Mouse (Mus musculus) lung, embryonic 14.5 days (tissue): ENCODE results near the gene Selp. TPM values are rescaled to one million over a fixed set of nuclear protein-coding genes. Genes with fewer than 3 reads are reported as not detected.

Source experiments
- ATAC-seq: fragments of 200-750 bp; cut with Nextera tagmentation; 2 replicates; pipeline ENCODE4 v1.8.0; 2017; ENCODE audit warnings: mild to moderate bottlenecking, moderate TSS enrichment, moderate library complexity; ENCODE audit not compliant: insufficient read depth
- DNase-seq: peaks from one replicate; pipeline ENCODE4 v3.0.0-alpha.2; 2015
- H3K27ac ChIP-seq: fragments of 300-500 bp; sonication (generic); 2 replicates; pipeline ENCODE4 v1.5.1; 2014; ENCODE audit warnings: low read depth, mild to moderate bottlenecking, moderate library complexity
- H3K27me3 ChIP-seq: fragments of 300-500 bp; sonication (generic); 2 replicates; pipeline ENCODE4 v1.6.1; 2014; ENCODE audit warnings: low read length, control low read depth; ENCODE audit not compliant: insufficient read depth
- H3K36me3 ChIP-seq: fragments of 300-500 bp; sonication (generic); 2 replicates; pipeline ENCODE4 v1.6.1; 2014; ENCODE audit warnings: control low read depth; ENCODE audit not compliant: insufficient read depth
- H3K4me1 ChIP-seq: fragments of 300-500 bp; sonication (generic); 2 replicates; pipeline ENCODE4 v1.6.1; 2014; ENCODE audit warnings: antibody characterized with exemption, control low read depth; ENCODE audit not compliant: insufficient read depth
- H3K4me2 ChIP-seq: fragments of 300-500 bp; sonication (generic); 2 replicates; pipeline ENCODE4 v1.6.1; 2014; ENCODE audit warnings: mild to moderate bottlenecking
- H3K4me3 ChIP-seq: fragments of 300-500 bp; sonication (generic); 2 replicates; pipeline ENCODE4 v1.5.1; 2014; ENCODE audit warnings: low read depth, low read length
- H3K9ac ChIP-seq: fragments of 300-500 bp; sonication (generic); 2 replicates; pipeline ENCODE4 v1.6.1; 2014
- H3K9me3 ChIP-seq: fragments of 300-500 bp; sonication (generic); 2 replicates; pipeline ENCODE4 v1.6.1; 2016; ENCODE audit warnings: low read depth, low read length, control low read depth
- CTCF ChIP-seq: IDR thresholded peaks from 2 replicates; pipeline ENCODE4 v1.5.1; 2016; ENCODE audit warnings: antibody characterized with exemption, low read depth
- WGBS: fragments of 180-500 bp; shearing (Covaris S2); extraction: QIAGEN DNeasy Blood & Tissue Kit; methylation state at CpG from one replicate; pipeline ENCODE4 v1.1.7; 2014; 5-methylcytosine and 5-hydroxymethylcytosine counted together
- polyA plus RNA-seq: library from polyadenylated mRNA; unstranded; fragments of >200 nt; fragmentation: Nextera tagmentation; extraction: Ambion mirVana; gene quantifications from 2 replicates; pipeline ENCODE4 v1.2.1, GENCODE M21; 2014

The Selp gene
- polyA plus RNA-seq, 1 experiment from 2014 or later = not detected

DNA sequence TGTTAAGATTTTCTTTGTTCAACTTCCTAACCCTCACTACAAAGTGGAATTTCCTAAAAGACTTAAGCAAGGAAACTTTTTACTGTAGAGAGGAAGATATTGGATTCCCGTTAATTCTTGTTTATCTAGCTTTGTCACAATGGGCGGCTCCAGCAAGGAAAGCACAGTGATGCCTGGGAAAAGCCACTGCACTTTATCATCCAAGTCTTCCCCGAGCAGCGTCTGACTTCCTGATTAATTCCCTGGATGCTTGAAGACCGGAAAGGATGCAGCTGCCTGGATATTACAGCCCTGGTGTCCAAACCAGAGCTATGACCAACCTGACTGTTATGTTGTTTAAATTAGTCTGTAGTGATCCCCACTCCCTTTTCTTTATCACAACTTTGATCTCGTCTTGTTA is 18.3 kb upstream of the Selp start:
- no peak overlapping the region for H3K4me3 ChIP-seq
- no peak overlapping the region for H3K9ac ChIP-seq
- DNase-seq (peak; percentile 17), ATAC-seq (no peak)
- H3K4me1 ChIP-seq = no peaks in the 10 kb centered on the region
- H3K4me2 ChIP-seq = no peak overlapping the region
- TF ChIP-seq CTCF = no peak
- H3K36me3 ChIP-seq = no peaks in the 10 kb centered on the region
- WGBS = 27% methylated on average over 6 of the region's 6 CpGs
- no peak overlapping the region for H3K27ac ChIP-seq
- H3K9me3 ChIP-seq = no peaks in the 10 kb centered on the region
- H3K27me3 ChIP-seq = no peaks in the 10 kb centered on the region

GRCm38 (mm10) chr1:164097911-164098310 is 17.2 kb upstream of the Selp start:
- ATAC-seq (no peak), DNase-seq (no peak)
- Histone ChIP-seq H3K9me3 (no peaks in the 10 kb centered on the region), H3K4me1 (no peaks in the 10 kb centered on the region), H3K9ac (no peak overlapping the region), H3K27me3 (no peaks in the 10 kb centered on the region), H3K36me3 (no peaks in the 10 kb centered on the region), H3K4me2 (no peak overlapping the region), H3K27ac (no peak overlapping the region), H3K4me3 (no peak overlapping the region)
- no peak for TF ChIP-seq CTCF
- WGBS = 70% methylated on average over 2 of the region's 2 CpGs

GRCm38 (mm10) chr1:164098372-164098771 is 16.7 kb upstream of the Selp start:
- 62% methylated on average over 2 of the region's 2 CpGs for WGBS
- H3K27me3 ChIP-seq = no peaks in the 10 kb centered on the region
- H3K9ac ChIP-seq = no peak overlapping the region
- H3K4me1 ChIP-seq = no peaks in the 10 kb centered on the region
- ATAC-seq (no peak), DNase-seq (peak; percentile 13)
- no peak for TF ChIP-seq CTCF
- H3K27ac ChIP-seq = no peak overlapping the region
- H3K9me3 ChIP-seq = no peaks in the 10 kb centered on the region
- H3K4me3 ChIP-seq = no peak overlapping the region
- no peaks in the 10 kb centered on the region for H3K36me3 ChIP-seq
- no peak overlapping the region for H3K4me2 ChIP-seq

GRCm38 (mm10) chr1:164109763-164110162 is 5.3 kb upstream of the Selp start:
- H3K9ac ChIP-seq = no peak overlapping the region
- no peaks in the 10 kb centered on the region for H3K4me1 ChIP-seq
- DNase-seq (peak; percentile 34), ATAC-seq (no peak)
- no peak overlapping the region for H3K4me2 ChIP-seq
- no peaks in the 10 kb centered on the region for H3K27me3 ChIP-seq
- no peak for TF ChIP-seq CTCF
- no peaks in the 10 kb centered on the region for H3K36me3 ChIP-seq
- H3K27ac ChIP-seq = no peak overlapping the region
- WGBS = 69% methylated on average over 2 of the region's 2 CpGs
- H3K4me3 ChIP-seq = no peak overlapping the region
- H3K9me3 ChIP-seq = 0 out of 2 replicates have a peak, but pooled peaks cover 3% of the 10 kb centered on the region

DNA sequence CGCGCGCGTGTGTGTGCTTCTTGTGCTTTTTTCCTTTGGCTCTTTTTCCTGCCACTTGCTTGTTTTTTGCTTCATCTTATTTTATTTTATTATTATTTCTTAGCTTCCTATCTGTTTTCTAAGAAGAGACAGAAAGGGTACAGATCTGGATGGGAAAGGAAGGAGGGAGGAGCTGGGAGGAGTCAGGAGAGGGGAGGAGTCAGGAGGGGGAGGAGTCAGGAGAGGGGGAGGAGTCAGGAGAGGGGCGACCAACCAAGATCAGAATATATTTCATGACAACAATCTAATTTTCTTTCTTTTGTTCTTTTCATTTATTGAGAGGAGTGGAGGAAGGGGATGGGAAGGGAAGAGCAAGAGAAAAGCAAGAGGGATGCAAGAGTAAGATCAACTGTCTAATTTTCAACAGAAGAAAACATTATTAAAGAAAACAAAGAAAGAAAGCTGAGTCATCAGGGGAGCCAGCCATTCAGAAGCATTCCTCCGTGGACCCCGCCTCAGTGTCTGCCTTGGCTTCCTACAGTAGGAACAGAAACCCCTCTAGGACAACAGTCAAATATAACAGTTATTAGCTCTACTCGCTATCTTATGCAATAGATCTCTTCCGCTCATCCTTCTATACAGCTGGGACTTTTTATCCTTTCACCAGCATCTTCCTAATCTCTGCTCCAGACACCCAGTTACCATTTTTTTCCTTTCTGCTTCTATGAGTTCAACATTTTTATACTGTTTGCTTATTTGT is 4.3 kb upstream of the Selp start:
- H3K9me3 ChIP-seq = 0 out of 2 replicates have a peak, but pooled peaks cover 3% of the 10 kb centered on the region
- DNase-seq = no peak
- ATAC-seq = no peak
- 87% methylated on average over 9 of the region's 9 CpGs for WGBS
- H3K27ac ChIP-seq = no peak overlapping the region
- H3K36me3 ChIP-seq = no peaks in the 10 kb centered on the region
- H3K4me3 ChIP-seq = no peak overlapping the region
- no peaks in the 10 kb centered on the region for H3K27me3 ChIP-seq
- no peak for TF ChIP-seq CTCF
- no peak overlapping the region for H3K9ac ChIP-seq
- H3K4me2 ChIP-seq = no peak overlapping the region
- no peaks in the 10 kb centered on the region for H3K4me1 ChIP-seq

DNA sequence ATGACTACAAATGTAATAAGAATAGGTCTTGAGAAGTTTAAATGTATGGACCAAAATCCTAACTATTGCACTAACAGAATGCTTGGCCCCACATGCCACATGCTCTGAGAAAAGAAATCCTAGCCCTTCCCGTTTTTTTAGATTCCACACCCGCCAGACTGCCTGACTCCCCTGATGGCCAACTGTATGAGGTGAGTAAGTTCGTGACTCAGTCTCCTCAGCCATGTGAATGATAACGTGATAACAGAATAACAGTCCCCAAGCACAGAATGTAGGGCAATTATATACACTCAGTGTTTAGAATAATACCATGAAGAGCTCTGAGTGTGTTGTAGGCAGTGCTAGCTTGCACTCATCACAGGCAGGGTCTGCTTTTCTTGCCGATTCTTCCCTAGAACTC is 784 bp upstream of the Selp start:
- no peaks in the 10 kb centered on the region for H3K36me3 ChIP-seq
- no peak overlapping the region for H3K4me2 ChIP-seq
- H3K9ac ChIP-seq = no peak overlapping the region
- WGBS = 65% methylated on average over 5 of the region's 5 CpGs
- no peak for TF ChIP-seq CTCF
- DNase-seq (no peak), ATAC-seq (no peak)
- no peaks in the 10 kb centered on the region for H3K27me3 ChIP-seq
- H3K4me3 ChIP-seq = no peak overlapping the region
- H3K9me3 ChIP-seq = 0 out of 2 replicates have a peak, but pooled peaks cover 3% of the 10 kb centered on the region
- no peak overlapping the region for H3K27ac ChIP-seq
- H3K4me1 ChIP-seq = no peaks in the 10 kb centered on the region

DNA sequence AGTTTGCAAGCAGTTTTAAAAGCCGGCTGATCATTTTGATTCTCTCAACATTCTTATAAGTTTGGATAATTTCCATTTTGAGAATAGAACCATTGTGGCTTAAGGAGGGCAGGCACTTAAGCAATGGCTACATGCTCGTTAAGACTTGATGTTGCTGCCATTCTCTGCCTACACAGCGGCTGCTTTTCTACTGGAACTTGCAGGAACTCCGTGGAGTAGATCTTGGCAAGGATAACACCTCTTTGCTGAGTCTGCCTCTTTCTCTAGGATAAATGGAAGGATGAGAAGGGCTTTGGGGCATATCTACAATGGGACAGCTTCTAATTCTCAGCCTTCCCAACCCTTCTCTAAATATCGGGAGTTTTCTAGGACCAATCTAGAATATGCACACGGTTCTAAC is 583 bp downstream of the Selp start:
- DNase-seq (no peak), ATAC-seq (no peak)
- TF ChIP-seq CTCF = no peak
- H3K27me3 ChIP-seq = no peaks in the 10 kb centered on the region
- H3K27ac ChIP-seq = no peak overlapping the region
- H3K4me1 ChIP-seq = no peaks in the 10 kb centered on the region
- H3K4me3 ChIP-seq = no peak overlapping the region
- no peaks in the 10 kb centered on the region for H3K36me3 ChIP-seq
- 0 out of 2 replicates have a peak, but pooled peaks cover 3% of the 10 kb centered on the region for H3K9me3 ChIP-seq
- H3K4me2 ChIP-seq = no peak overlapping the region
- WGBS = 76% methylated on average over 6 of the region's 6 CpGs
- H3K9ac ChIP-seq = no peak overlapping the region
